Comparison of ENCODE assay signal across 9 mouse cellular contexts in genomic region chr7:25315306-25316041, GRCm38 (mm10). TPM values are rescaled to one million over a fixed set of nuclear protein-coding genes. Genes with fewer than 3 reads are reported as not detected.
DNase-seq lines count a peak whose midpoint lies in the region; ATAC-seq and TF ChIP-seq lines count a peak whose summit lies in the region.
"Had no signal": no experiment of that assay in that cellular context is flagged by ENCODE, and none has a peak within 500 bp of the region (broad histone marks: within the 10 kb centered on the region; RNA-seq: fewer than 3 reads in every experiment).

No protein-coding gene starts in this region.

- peak overlapping the region; percentile 55 for H3K9ac ChIP-seq in heart, embryonic 12.5 days
- H3K9ac ChIP-seq in ES-E14 (ENCODE audit: insufficient read depth, low read depth, low read length, poor library complexity, severe bottlenecking): peak overlapping the region; percentile 74
- H3K9ac ChIP-seq in hindbrain, postnatal 0 days (replicated peaks; ENCODE audit: low read length): peak overlapping the region; percentile 37; the same call in 1 of the 2 replicates

- H3K4me1 ChIP-seq in heart, embryonic 12.5 days (replicated peaks): peaks cover 21% of the 10 kb centered on the region
- H3K4me1 ChIP-seq in ES-E14 (ENCODE audit: control insufficient read depth in 2 of 2, insufficient read depth in 2 of 2, low read length in 2 of 2, poor library complexity in 1 of 2): peaks cover 2 to 5% of the 10 kb centered on the region in 2 experiments; a peak in 2 of 4 replicates
- H3K4me1 ChIP-seq in hindbrain, postnatal 0 days (ENCODE audit: insufficient read depth, low read length): peaks cover 13% of the 10 kb centered on the region; the same call in 1 of the 2 replicates

- TF ChIP-seq CTCF in hindbrain, postnatal 0 days (IDR thresholded peaks at IDR 0.05; ENCODE audit: low read depth): no peak

- H3K4me3 ChIP-seq in heart, embryonic 12.5 days: peak overlapping the region; percentile 48
- peak overlapping the region; percentile 64 to 77 for H3K4me3 ChIP-seq in ES-E14 (ENCODE audit: insufficient read depth in 1 of 2, low read depth in 1 of 2, low read length in 2 of 2, poor library complexity in 1 of 2, severe bottlenecking in 1 of 2)
- H3K4me3 ChIP-seq in hindbrain, postnatal 0 days (ENCODE audit: low read length): peak overlapping the region; percentile 32

- under 1% methylated on average over 67 of the region's 69 CpGs for WGBS in heart, embryonic 12.5 days
- 3% methylated on average over 65 of the region's 69 CpGs for WGBS in hindbrain, postnatal 0 days

- DNase-seq in heart, postnatal 25 days (ENCODE audit: low spot score): no peak
- DNase-seq in ES-E14 (ENCODE audit: low read depth, low spot score): no peak
- peak; percentile 60 for DNase-seq in embryo, embryonic 9.5 days (ENCODE audit: extremely low spot score)
- peak; percentile 32 for DNase-seq in hindbrain, postnatal 0 days (ENCODE audit: low spot score)
- DNase-seq in lung, postnatal 10 days: peak; percentile 47
- peak; percentile 75 for DNase-seq in testis, postnatal 10 days (ENCODE audit: low spot score)
- no peak for DNase-seq in layer of hippocampus, adult 9-10 months (ENCODE audit: low spot score)

- H3K27ac ChIP-seq in heart, embryonic 12.5 days (ENCODE audit: poor library complexity, severe bottlenecking): no peak overlapping the region
- peak overlapping the region; percentile 19; the same call in 1 of the 2 replicates for H3K27ac ChIP-seq in ES-E14 (ENCODE audit: insufficient read depth, low read depth, low read length, poor library complexity, severe bottlenecking)
- peak overlapping the region; percentile 60; the same call in 1 of the 2 replicates for H3K27ac ChIP-seq in hindbrain, postnatal 0 days

- in situ Hi-C loops in ES-E14 (cut with MboI; ENCODE audit: low sequenced_read_pairs in 2 of 2, unreplicated experiment in 2 of 2): no loop called here

- ATAC-seq in heart, embryonic 12.5 days (ENCODE audit: insufficient number of reproducible peaks, low FRiP score): no peak
- no peak for ATAC-seq in hindbrain, postnatal 0 days

- no peaks in the 10 kb centered on the region for H3K36me3 ChIP-seq in heart, embryonic 12.5 days
- H3K36me3 ChIP-seq in ES-E14 (ENCODE audit: control insufficient read depth, insufficient read depth, low read length, poor library complexity, severe bottlenecking): no peaks in the 10 kb centered on the region
- H3K36me3 ChIP-seq in hindbrain, postnatal 0 days (ENCODE audit: insufficient read depth, low read length): no peaks in the 10 kb centered on the region

- peaks cover 47% of the 10 kb centered on the region for H3K27me3 ChIP-seq in heart, embryonic 12.5 days (replicated peaks)
- H3K27me3 ChIP-seq in hindbrain, postnatal 0 days (ENCODE audit: insufficient read depth, low read length): peaks cover 16% of the 10 kb centered on the region; the same call in 1 of the 2 replicates

- intact Hi-C loops in heart, postnatal 25 days (cut with DNase I): loop anchor here (2.0 to 5.0 kb wide), 6 partner anchors 17 to 183 kb away; no protein-coding TSS in a partner anchor

- H3K9me3 ChIP-seq in heart, embryonic 12.5 days (replicated peaks): no peaks in the 10 kb centered on the region
- H3K9me3 ChIP-seq in ES-E14 (ENCODE audit: control insufficient read depth, insufficient read depth, low read depth, low read length): no peaks in the 10 kb centered on the region
- H3K9me3 ChIP-seq in hindbrain, postnatal 0 days (ENCODE audit: low read length): no peaks in the 10 kb centered on the region

- peak overlapping the region; percentile 75 for H3K4me2 ChIP-seq in heart, embryonic 12.5 days
- H3K4me2 ChIP-seq in hindbrain, postnatal 0 days (ENCODE audit: low read depth, low read length): peak overlapping the region; percentile 58

TF ChIP-seq in ES-E14, 5 proteins besides CTCF, POLR2A, EP300 and RAD21:
- TF ChIP-seq ZC3H11A (IDR thresholded peaks at IDR 0.05; ENCODE audit: borderline replicate concordance, low read depth, low read length) (no peak), MAFK (IDR thresholded peaks at IDR 0.05; ENCODE audit: insufficient read depth, low read depth, low read length) (no peak), ZNF384 (IDR thresholded peaks at IDR 0.05; ENCODE audit: low read depth, low read length) (no peak), CHD2 (IDR thresholded peaks at IDR 0.05; ENCODE audit: low read depth, low read length) (no peak), HCFC1 (IDR thresholded peaks at IDR 0.05; ENCODE audit: borderline replicate concordance, insufficient read depth, low read length) (no peak)

RNA-seq across cellular contexts. Expression of gene Megf8, which starts 1.5 kb away (rescaled TPM):
- 10.3 and 10.8 TPM in 2 replicates for polyA plus RNA-seq in heart, embryonic 12.5 days (2016; fragmentation: Nextera tagmentation; extraction: Ambion mirVana)
- 10 to 100 TPM; 25.1 to 26.6 TPM for total RNA-seq in heart, postnatal 25 days (2021)
- 47.5 and 69.9 TPM in 2 replicates for total RNA-seq in ES-E14 (2012; rRNA removed)
- 104 and 105 TPM in 2 replicates for total RNA-seq in hindbrain, postnatal 0 days (2014; rRNA removed)
- 14.8 and 15.4 TPM in 2 replicates for polyA plus RNA-seq in hindbrain, postnatal 0 days (2015; fragmentation: Nextera tagmentation; extraction: Ambion mirVana)

RNA-seq across cellular contexts. Expression of gene Tmem145, which starts 9.6 kb away (rescaled TPM):
- 0.23 and 0.30 TPM in 2 replicates for polyA plus RNA-seq in heart, embryonic 12.5 days (2016; fragmentation: Nextera tagmentation; extraction: Ambion mirVana)
- not detected for total RNA-seq in heart, postnatal 25 days (2021)
- total RNA-seq in ES-E14 (2012; rRNA removed): 1.2 and 1.7 TPM in 2 replicates
- 56.6 and 88.3 TPM in 2 replicates for total RNA-seq in hindbrain, postnatal 0 days (2014; rRNA removed)
- polyA plus RNA-seq in hindbrain, postnatal 0 days (2015; fragmentation: Nextera tagmentation; extraction: Ambion mirVana): 104 and 106 TPM in 2 replicates
- total RNA-seq: heart, postnatal 14 days had no signal

RNA-seq across cellular contexts. Expression of gene Prr19, which starts 14.3 kb away (rescaled TPM):
- not detected in 2 replicates for polyA plus RNA-seq in heart, embryonic 12.5 days (2016; fragmentation: Nextera tagmentation; extraction: Ambion mirVana)
- not detected for total RNA-seq in heart, postnatal 25 days (2021)
- total RNA-seq in ES-E14 (2012; rRNA removed): 4.3 and 5.7 TPM in 2 replicates
- total RNA-seq in hindbrain, postnatal 0 days (2014; rRNA removed): 0.93 and 1.4 TPM in 2 replicates
- polyA plus RNA-seq in hindbrain, postnatal 0 days (2015; fragmentation: Nextera tagmentation; extraction: Ambion mirVana): 3.1 and 3.6 TPM in 2 replicates
- total RNA-seq: heart, postnatal 14 days had no signal

RNA-seq across cellular contexts. Expression of gene Pafah1b3, which starts 17.7 kb away (rescaled TPM):
- 127 and 131 TPM in 2 replicates for polyA plus RNA-seq in heart, embryonic 12.5 days (2016; fragmentation: Nextera tagmentation; extraction: Ambion mirVana)
- 1 to 10 TPM; 2.7 to 4.3 TPM for total RNA-seq in heart, postnatal 25 days (2021)
- 76.5 and 83.2 TPM in 2 replicates for total RNA-seq in ES-E14 (2012; rRNA removed)
- total RNA-seq in hindbrain, postnatal 0 days (2014; rRNA removed): 534 and 592 TPM in 2 replicates
- polyA plus RNA-seq in hindbrain, postnatal 0 days (2015; fragmentation: Nextera tagmentation; extraction: Ambion mirVana): 469 and 484 TPM in 2 replicates

RNA-seq across cellular contexts. Expression of gene Cic, which starts 48.0 kb away (rescaled TPM):
- polyA plus RNA-seq in heart, embryonic 12.5 days (2016; fragmentation: Nextera tagmentation; extraction: Ambion mirVana): 28.8 and 30.5 TPM in 2 replicates
- total RNA-seq in heart, postnatal 25 days (2021): 10 to 100 TPM; 61.9 to 65.9 TPM
- total RNA-seq in ES-E14 (2012; rRNA removed): 68.4 and 72.4 TPM in 2 replicates
- total RNA-seq in hindbrain, postnatal 0 days (2014; rRNA removed): 153 and 155 TPM in 2 replicates
- polyA plus RNA-seq in hindbrain, postnatal 0 days (2015; fragmentation: Nextera tagmentation; extraction: Ambion mirVana): 28.2 and 30.6 TPM in 2 replicates

Comparison
In these comparisons a context has a peak if more than half of its experiments do, and no peak if none do; other contexts are left out.
1. DNase-seq: peak in embryo, embryonic 9.5 days (single experiment), hindbrain, postnatal 0 days (single experiment), lung, postnatal 10 days (single experiment) and testis, postnatal 10 days (single experiment); none in heart, postnatal 25 days (single experiment), ES-E14 (single experiment) and layer of hippocampus, adult 9-10 months (single experiment).
2. RNA of gene Tmem145, which starts 9.6 kb away (total RNA-seq): 56.6 to 88.3 TPM in hindbrain, postnatal 0 days; 1.2 to 1.7 TPM in ES-E14 and not detected in heart, postnatal 25 days; every median in the first group is over 10 times any median in the second.
3. Peak in every context shown above with its lines, with median percentiles within 50 percentile points of each other: H3K4me3 ChIP-seq and H3K9ac ChIP-seq.